Mouse (Mus musculus) myocyte (in vitro differentiated cells): ENCODE results near the gene Cbx4. TPM values are rescaled to one million over a fixed set of nuclear protein-coding genes. Genes with fewer than 3 reads are reported as not detected.

Experiments
- H3K27me3 ChIP-seq: one replicate; pipeline ENCODE4 v1.6.1; 2011; ENCODE audit not compliant: control insufficient read depth, insufficient read depth, insufficient read length
- H3K36me3 ChIP-seq: one replicate; pipeline ENCODE4 v1.6.1; 2011; ENCODE audit not compliant: control insufficient read depth, insufficient read depth
- H3K4me2 ChIP-seq: one replicate; pipeline ENCODE4 v1.6.1; 2011; ENCODE audit warnings: low read depth, control low read depth
- H3K4me3 ChIP-seq: one replicate; pipeline ENCODE4 v1.5.1; 2011; ENCODE audit warnings: mild to moderate bottlenecking, control low read depth, moderate library complexity
- H3K79me2 ChIP-seq: one replicate; pipeline ENCODE4 v1.6.1; 2011; ENCODE audit not compliant: control insufficient read depth, insufficient read depth
- H3ac ChIP-seq: one replicate; pipeline ENCODE4 v1.6.1; 2011; ENCODE audit not compliant: control insufficient read depth, insufficient read length
- CEBPB ChIP-seq: IDR thresholded peaks from 2 replicates; pipeline ENCODE4 v1.6.1; 2011; ENCODE audit warnings: mild to moderate bottlenecking, moderate library complexity; ENCODE audit not compliant: poor library complexity, insufficient read depth, severe bottlenecking
- E2F4 ChIP-seq: IDR thresholded peaks from one replicate; pipeline ENCODE4 v1.6.1; 2011; ENCODE audit warnings: mild to moderate bottlenecking, control low read depth, moderate library complexity; ENCODE audit not compliant: insufficient read depth
- MAX ChIP-seq: IDR thresholded peaks from one replicate; pipeline ENCODE4 v1.6.1; 2011; ENCODE audit warnings: low read depth, mild to moderate bottlenecking, control low read depth
- MYOD1 ChIP-seq, 3 experiments: IDR thresholded peaks; one replicate each; pipeline ENCODE4 v1.6.1; 2011; ENCODE audit warnings: control low read depth in 2 of 3, low read depth in 2 of 3, mild to moderate bottlenecking in 2 of 3, moderate library complexity in 1 of 3; ENCODE audit not compliant: insufficient read length in 2 of 3, control insufficient read depth in 1 of 3
- MYOG ChIP-seq, 3 experiments: IDR thresholded peaks; one replicate each; pipeline ENCODE4 v1.6.1; 2011; ENCODE audit warnings: control low read depth in 2 of 3, low read depth in 2 of 3, mild to moderate bottlenecking in 2 of 3; ENCODE audit not compliant: insufficient read length in 2 of 3, control insufficient read depth in 1 of 3, insufficient read depth in 1 of 3
- POLR2A ChIP-seq: IDR thresholded peaks from one replicate; pipeline ENCODE4 v1.6.1; 2011; ENCODE audit warnings: low read depth, mild to moderate bottlenecking, control low read depth, moderate library complexity; ENCODE audit not compliant: insufficient read length
- POLR2AphosphoS2 ChIP-seq: IDR thresholded peaks from one replicate; pipeline ENCODE4 v1.6.1; 2011; ENCODE audit warnings: low read depth, control low read depth; ENCODE audit not compliant: insufficient read length
- REST ChIP-seq: IDR thresholded peaks from one replicate; pipeline ENCODE4 v1.6.1; 2011; ENCODE audit warnings: mild to moderate bottlenecking, control low read depth, moderate library complexity; ENCODE audit not compliant: insufficient read depth, insufficient read length
- SRF ChIP-seq: IDR thresholded peaks from one replicate; pipeline ENCODE4 v1.6.1; 2011; ENCODE audit warnings: low read depth; ENCODE audit not compliant: control insufficient read depth, insufficient read length
- TCF12 ChIP-seq: IDR thresholded peaks from one replicate; pipeline ENCODE4 v1.6.1; 2011; ENCODE audit warnings: mild to moderate bottlenecking, control low read depth; ENCODE audit not compliant: poor library complexity, insufficient read depth, severe bottlenecking
- TCF3 ChIP-seq: IDR thresholded peaks from one replicate; pipeline ENCODE4 v1.6.1; 2011; ENCODE audit warnings: low read depth, control low read depth; ENCODE audit not compliant: insufficient read length
- USF1 ChIP-seq: IDR thresholded peaks from one replicate; pipeline ENCODE4 v1.6.1; 2011; ENCODE audit warnings: low read depth, mild to moderate bottlenecking, control low read depth, moderate library complexity
- polyA plus RNA-seq: library from polyadenylated mRNA; unstranded; fragments of >200 nt; fragmentation: generic; extraction: Trizol; gene quantifications from one replicate; pipeline ENCODE4 v1.2.1, GENCODE M21; 2012; ENCODE audit warnings: missing spikeins

The Cbx4 gene
- polyA plus RNA-seq, 1 experiment = 29.9 TPM

DNA sequence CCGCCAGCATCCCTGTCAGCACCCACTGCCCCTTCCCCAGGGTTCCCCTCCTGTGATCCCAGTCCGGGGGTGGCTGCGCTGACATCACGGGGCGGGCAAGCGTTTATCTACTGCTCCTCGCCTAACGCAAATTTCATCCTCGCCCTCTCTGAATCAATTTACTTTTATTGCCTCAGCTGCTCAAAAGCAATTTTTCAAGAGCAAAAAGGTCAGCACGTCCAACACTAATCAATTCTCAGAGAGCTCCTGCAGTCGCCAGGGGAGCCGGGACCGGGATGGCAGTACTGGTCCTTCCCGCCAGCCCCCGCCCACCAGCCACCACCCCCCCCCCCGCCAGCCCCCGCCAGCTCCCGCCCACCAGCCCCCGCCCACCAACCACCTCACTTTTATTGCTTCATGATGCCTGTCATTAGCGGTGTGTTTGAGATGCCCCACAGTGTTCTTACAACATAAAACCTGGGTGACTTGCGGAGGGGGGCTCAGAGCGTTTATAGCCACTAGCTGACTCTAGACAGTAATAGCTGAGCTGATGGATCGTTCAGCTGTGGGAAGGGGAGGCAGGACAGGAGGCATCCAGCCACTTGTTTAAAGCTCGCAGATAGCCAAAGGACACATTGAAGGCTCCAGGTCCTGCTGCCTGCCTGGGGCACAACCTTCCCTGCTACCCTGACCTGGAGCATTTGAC lies 44.2 kb upstream of the Cbx4 start:
- Histone ChIP-seq H3K36me3 (no peaks in the 10 kb centered on the region), H3K4me3 (no peak overlapping the region), H3K79me2 (no peaks in the 10 kb centered on the region), H3K27me3 (no peaks in the 10 kb centered on the region), H3ac (no peak overlapping the region), H3K4me2 (no peak overlapping the region)
- TF ChIP-seq SRF (no peak), MAX (no peak), POLR2AphosphoS2 (no peak), E2F4 (no peak), USF1 (no peak), TCF12 (no peak), MYOD1 (IDR thresholded peaks at IDR 0.05; ENCODE audit: control insufficient read depth in 1 of 3, insufficient read length in 2 of 3, low read depth in 2 of 3) (no peak), POLR2A (no peak), CEBPB (no peak), REST (no peak), TCF3 (no peak), MYOG (IDR thresholded peaks at IDR 0.05; ENCODE audit: control insufficient read depth in 1 of 3, insufficient read depth in 1 of 3, insufficient read length in 2 of 3, low read depth in 2 of 3) (no peak)

DNA sequence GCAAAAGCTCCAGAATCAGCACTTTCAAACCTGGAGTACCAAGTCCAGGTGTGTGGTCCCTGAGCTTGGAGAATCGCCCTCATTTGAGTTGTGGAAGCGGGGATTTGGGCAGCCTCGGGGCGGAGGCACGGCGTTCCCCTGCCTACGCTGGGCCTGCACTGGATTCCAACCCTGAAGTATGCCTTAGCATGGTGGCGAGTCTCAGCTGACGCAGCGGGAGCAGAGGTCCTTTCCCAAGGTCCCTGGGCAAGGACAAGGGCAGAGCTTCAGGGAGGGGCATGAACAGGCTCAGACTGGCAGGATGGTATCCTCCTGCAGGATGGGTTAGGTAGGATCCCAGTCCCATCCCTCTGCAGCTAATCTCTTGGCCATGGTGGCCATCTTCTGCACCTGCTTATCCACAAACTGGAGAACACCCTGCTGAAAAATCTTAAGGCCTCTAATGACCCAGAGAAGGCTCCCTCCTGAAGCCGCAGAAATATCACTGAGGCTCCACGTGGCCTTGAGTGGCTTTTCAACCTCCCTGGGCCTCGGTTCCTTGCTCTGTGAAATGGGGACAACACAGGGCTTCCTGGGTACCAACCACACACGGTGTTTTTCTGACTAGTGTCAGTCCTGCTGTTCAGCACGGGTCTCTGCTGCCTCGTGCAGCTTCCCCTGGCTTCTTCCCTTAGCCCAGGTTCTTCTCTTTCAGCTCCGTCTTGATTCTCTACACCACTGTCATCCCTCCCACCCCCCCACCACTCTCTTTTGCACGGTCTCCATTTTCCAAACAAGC lies 43.4 kb upstream of the Cbx4 start:
- TF ChIP-seq REST (no peak), POLR2A (no peak), MAX (no peak), SRF (no peak), CEBPB (no peak), TCF12 (no peak)
- no peak overlapping the region for H3K4me2 ChIP-seq
- no peaks in the 10 kb centered on the region for H3K27me3 ChIP-seq
- no peaks in the 10 kb centered on the region for H3K36me3 ChIP-seq
- no peak overlapping the region for H3ac ChIP-seq
- H3K4me3 ChIP-seq = no peak overlapping the region
- H3K79me2 ChIP-seq = no peaks in the 10 kb centered on the region

DNA sequence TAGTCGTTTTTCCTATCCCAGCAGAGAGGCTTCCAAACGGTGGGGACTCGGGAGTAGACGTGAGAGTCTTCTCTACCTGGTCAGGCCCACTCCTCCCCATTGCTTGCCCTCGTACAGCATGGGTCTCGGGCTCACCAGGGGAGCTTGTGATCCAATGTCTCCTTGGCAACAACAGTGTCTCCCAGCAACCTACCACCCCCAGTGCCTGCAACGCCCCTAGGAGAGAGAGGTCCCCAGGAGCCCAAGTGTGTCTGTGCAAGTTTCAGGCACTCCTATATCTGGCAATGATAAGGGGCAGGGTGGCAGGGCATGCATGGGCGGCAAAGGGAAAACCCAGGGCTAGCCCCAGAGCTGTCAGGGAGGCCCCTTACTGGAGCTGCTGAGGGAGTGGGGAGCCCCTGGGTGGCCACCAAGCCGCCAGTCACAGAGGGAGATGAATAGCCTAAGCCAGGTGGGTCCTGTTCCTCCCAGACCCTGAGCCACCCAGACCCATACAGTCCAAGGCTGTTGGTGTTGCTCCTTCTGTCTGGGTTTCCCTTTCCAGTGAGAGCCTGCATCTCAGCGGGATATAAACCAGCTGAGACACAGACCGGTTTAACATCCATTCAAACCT lies 42.8 kb upstream of the Cbx4 start:
- H3K36me3 ChIP-seq = no peaks in the 10 kb centered on the region
- H3K27me3 ChIP-seq = no peaks in the 10 kb centered on the region
- TF ChIP-seq REST (no peak), MAX (no peak), POLR2A (no peak), POLR2AphosphoS2 (no peak), SRF (no peak), USF1 (no peak), MYOD1 (IDR thresholded peaks at IDR 0.05; ENCODE audit: control insufficient read depth in 1 of 3, insufficient read length in 2 of 3, low read depth in 2 of 3) (no peak), CEBPB (no peak), MYOG (IDR thresholded peaks at IDR 0.05; ENCODE audit: control insufficient read depth in 1 of 3, insufficient read depth in 1 of 3, insufficient read length in 2 of 3, low read depth in 2 of 3) (no peak), E2F4 (no peak), TCF3 (no peak)
- H3K4me2 ChIP-seq = peak overlapping the region; percentile 82
- no peak overlapping the region for H3ac ChIP-seq
- no peaks in the 10 kb centered on the region for H3K79me2 ChIP-seq
- no peak overlapping the region for H3K4me3 ChIP-seq

DNA sequence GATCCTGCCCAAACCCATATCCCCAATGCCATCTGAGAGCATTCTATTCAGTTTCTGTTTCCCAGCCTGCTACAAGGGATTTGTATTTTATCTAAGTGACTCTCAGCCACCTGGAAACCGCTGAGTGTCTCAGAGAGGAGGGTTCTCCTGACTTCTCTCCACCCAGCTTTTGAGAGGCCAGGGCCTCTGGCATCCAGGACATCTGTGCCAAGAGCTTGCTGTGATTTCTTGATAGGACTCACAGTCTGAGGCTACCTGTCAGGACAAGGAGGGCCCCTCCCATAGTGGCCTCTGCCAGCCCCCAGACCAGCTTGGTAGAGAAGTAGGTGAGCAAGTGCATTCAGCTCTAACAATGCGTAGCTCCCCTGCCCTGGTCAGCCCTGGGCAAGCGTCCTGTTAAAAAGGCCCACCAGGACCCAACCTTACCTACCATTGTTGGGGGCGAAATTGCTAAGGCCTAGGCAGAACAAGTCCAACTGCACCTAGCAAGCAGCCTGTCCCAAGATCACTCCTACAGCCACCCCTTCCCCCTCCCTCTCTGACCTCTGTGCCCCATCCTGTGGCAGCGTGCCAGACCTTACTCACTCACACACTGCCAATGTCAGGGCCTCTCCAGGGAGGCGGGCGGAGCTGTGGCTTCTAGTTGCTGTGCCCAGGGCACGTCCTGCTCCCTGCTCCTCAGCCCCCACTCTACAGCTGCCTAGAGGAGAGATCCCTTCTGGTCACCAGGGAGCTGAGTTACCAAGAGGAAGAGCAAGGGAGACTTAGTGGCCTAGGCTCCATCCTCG lies 41.9 kb upstream of the Cbx4 start:
- H3K27me3 ChIP-seq = no peaks in the 10 kb centered on the region
- H3K4me3 ChIP-seq = peak overlapping the region; percentile 1
- H3K79me2 ChIP-seq = no peaks in the 10 kb centered on the region
- peak overlapping the region; percentile 82 for H3K4me2 ChIP-seq
- TF ChIP-seq MYOD1 (IDR thresholded peaks at IDR 0.05; ENCODE audit: control insufficient read depth in 1 of 3, insufficient read length in 2 of 3, low read depth in 2 of 3) = peak in 1 of 3 experiments; percentile 60
- peak in 1 of 3 experiments; percentile 61 for TF ChIP-seq MYOG (IDR thresholded peaks at IDR 0.05; ENCODE audit: control insufficient read depth in 1 of 3, insufficient read depth in 1 of 3, insufficient read length in 2 of 3, low read depth in 2 of 3)
- no peak for TF ChIP-seq REST
- no peak overlapping the region for H3ac ChIP-seq
- H3K36me3 ChIP-seq = no peaks in the 10 kb centered on the region
